Mouse (Mus musculus) mature B cell (primary cell): ENCODE measurements around the gene Cntnap1.

ENCODE experiments used
- in situ Hi-C: fragments of 300-500 bp; cut with MboI; formaldehyde crosslinking; loops from 2 replicates; pipeline ENCODE4 v1.14.3; 2019

Gene Cntnap1

GRCm38 (mm10) chr11:101185441-101185840 lies 15.1 kb downstream of the Cntnap1 start:
- in situ Hi-C loops = no loop called here

GRCm38 (mm10) chr11:101186526-101187247 lies 16.4 kb downstream of the Cntnap1 start:
- in situ Hi-C loops = no loop called here

DNA sequence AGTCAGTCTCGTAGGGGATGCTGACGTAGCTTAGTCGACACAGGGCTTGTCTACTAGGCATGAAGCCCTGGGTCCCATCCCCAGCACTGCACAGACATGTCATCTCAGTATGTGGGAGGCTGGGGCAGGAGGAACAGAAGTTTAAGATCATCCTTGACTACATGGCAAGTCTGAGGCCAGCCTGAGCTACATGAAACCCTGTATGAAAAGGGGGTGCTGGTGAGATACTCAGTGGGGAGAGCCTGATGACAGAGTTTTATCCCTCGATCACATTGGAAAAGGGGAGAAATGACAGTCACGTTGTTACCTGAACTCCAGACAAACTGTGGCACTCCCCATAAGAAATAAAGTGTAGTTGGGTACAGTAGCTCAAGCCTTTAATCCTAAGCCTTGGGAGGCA lies 17.2 kb downstream of the Cntnap1 start:
- in situ Hi-C loops = no loop called here

- in situ Hi-C loops = no loop called here
Measured at GRCm38 (mm10) chr11:101188166-101188805, 18.0 kb downstream of the Cntnap1 start.

DNA sequence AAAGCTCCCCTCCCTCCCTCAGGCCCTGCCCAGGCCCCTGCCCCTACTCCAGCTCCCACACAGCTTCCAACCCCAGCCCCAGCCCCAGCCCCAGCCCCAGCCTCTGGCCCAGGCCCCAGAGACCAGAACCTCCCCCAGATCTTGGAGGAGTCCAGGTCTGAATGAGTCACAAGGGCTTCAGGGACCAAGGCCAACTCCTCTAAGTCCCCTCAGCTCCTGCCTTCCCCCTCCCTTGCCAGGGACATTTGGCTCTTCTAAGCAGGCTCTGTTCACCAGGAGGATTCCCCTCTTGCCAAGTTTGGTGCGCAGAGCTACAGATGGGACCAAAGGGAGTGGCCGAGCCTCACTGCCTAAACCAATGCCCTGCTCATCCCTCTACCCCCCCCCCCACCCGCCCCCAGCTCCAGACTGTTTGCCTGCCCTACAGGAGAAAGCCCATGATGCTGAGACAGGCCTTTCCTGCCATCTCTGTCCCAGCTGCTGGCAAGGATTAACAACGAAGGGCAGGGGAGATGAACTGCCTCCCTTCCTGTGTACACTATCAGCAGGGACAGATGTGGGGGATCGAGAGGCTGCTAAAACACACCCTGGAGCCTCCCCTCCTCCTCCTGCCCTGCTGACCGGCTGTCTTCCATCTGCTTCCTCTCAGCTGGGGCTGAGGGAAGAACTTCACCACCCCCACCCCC lies 19.3 kb downstream of the Cntnap1 start:
- in situ Hi-C loops = no loop called here

DNA sequence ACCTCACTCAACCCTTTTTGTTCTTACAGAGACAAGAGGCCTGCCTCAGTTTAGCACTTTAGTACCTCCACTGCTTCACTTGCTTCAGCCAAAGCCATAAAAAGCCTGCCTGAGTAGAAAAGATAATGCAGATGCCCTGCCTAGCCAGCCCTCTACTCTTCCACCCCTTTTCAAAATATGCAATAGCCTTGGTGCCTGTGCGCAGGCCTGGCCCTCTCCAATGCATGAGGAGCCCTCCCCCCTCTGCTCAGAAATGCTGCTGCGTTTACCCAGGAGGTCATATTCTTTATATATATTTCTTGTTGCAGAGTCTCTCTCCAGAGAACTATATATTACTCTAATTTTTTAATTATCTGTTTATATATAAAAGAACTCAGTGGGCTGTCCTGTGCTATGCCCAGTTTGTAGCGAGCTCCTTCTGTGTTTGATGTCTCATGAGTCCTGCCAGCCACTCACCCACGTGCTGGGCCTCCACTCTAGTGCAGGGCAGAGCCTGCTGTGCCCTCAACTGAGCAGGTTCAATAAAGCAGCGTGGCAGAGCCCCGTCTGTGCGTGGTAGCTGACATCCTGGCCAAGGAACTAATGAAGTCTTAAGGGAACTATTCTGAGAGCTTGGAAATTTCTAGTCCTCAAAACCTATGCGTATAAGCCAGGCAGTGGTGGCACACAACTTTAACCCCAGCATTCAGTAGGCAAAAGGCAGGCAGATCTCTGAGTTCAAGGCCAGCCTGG lies 20.0 kb downstream of the Cntnap1 start:
- in situ Hi-C loops = no loop called here

GRCm38 (mm10) chr11:101190913-101191907 lies 20.9 kb downstream of the Cntnap1 start:
- in situ Hi-C loops = no loop called here

DNA sequence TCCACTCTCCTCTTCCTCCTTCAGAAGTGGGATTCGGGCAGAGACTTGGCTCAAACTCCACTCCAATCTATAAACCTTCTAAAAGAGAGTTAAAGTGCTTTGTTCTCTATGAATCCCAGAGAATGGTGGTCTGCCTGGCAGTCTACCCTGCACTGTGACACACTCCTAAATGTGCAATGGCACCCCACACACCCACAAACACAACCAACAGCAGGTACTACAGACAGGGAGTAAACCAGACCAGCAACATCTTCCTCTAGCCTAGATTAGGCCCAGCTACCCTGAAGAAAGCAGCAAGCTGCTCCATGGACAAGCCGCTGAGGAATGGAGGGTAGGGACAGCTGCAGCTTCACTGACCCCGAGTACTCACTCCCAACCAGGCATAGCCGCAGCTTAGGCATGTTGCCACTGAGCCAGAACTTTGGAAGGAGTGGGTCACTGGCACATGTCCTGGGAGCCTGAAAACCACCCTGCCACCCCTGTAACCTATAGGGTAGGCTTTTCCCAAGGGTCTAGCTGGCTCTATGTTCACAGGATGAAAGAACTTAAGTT lies 21.7 kb downstream of the Cntnap1 start:
- in situ Hi-C loops = no loop called here

GRCm38 (mm10) chr11:101192646-101193045 lies 22.3 kb downstream of the Cntnap1 start:
- in situ Hi-C loops = no loop called here

- in situ Hi-C loops = no loop called here
Measured at GRCm38 (mm10) chr11:101193076-101193475, 22.8 kb downstream of the Cntnap1 start.

DNA sequence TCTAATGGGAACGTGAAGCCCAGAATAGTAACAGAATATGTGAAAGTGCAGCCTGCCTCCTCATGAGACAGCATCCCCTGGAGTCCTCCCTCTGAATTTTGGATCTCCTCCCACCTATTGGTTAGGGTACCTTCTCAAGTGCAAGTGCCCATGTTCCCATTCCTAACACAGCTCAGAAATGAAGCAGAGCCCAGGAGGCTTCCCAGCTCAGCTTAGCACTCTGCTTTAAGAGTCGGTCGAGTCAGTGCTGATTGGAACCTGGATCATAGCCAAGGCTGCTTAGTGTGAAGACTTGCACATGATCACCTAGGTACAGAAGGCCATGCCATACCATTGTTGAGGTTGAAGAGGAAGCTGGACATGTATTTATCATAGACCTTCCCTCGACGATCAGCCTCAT lies 23.8 kb downstream of the Cntnap1 start:
- in situ Hi-C loops = no loop called here

DNA sequence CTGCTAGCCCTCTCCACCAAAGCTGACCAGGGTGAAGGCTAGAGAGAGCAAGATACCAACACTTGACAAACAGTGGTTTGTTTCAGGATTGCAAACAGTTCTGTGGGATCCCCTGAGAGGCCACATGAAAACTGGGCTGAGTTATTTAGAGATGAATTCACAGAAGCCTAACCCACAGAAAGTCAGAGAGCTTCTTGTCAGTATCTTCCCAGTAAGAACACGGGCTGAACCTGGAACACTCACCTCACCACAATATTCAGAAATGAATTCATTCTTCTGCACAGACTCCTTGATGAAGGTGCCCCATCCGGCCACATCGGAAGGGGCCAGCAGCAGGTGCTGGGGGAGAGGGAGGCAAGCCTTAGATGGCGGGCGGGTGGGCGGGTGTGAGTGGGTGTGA lies 24.3 kb downstream of the Cntnap1 start:
- in situ Hi-C loops = no loop called here

DNA sequence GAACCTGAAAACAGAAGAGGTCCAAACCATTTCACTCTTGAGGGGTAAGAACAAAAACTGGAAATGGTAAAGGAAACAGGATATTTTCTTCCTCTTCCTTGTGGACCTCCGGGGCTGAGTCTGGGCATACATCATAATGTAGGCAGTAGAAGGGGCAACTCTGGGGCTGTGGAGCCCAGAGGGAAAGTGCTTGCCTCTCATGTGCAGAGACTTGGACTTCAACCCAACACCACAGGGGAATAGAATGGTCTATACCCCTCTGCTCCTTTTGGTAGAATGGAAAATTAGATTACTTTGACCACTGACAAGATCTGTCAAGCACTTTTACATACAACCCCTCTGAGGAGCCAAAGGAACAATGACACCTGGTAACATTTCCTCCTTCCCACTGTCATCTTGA lies 24.8 kb downstream of the Cntnap1 start:
- in situ Hi-C loops = no loop called here

DNA sequence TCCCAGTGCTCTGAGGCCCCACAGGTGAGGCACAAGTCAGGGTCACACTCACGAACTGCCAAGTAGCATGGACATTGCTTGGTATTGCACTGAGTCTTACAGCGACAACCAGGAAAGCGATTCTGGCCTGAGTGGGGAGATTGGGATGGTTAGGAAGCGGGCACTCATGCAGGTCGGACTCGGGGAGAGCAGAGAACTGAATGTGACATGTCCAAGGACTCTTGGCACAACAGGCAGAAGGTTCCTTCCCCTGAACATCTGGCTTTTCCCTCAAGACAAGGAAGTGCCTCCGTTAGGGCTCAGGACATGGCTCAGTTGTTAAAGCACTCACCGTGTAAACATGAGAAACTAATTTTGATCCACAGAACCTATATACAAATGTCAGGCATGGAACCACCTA lies 25.2 kb downstream of the Cntnap1 start:
- in situ Hi-C loops = no loop called here

DNA sequence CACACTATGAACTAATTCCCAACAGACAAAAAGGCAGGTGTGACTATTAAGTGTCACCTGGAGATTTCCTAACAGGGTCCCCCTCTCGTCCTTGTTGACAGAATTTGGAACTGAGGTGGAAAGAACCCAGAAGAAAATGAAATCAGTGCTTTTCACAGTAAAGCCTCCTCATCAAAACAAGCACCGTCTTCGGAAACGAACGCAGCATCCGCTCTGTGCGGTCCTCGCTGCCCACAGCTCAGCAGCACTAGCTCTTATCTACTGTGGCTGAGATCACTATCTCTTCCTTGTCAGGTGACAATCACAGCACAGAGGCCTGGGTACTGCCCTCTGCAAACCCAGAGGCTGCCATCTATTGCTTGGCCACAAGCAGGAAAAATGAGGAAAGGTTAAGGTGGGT lies 25.9 kb downstream of the Cntnap1 start:
- in situ Hi-C loops = no loop called here

GRCm38 (mm10) chr11:101199555-101199954 lies 29.2 kb downstream of the Cntnap1 start:
- in situ Hi-C loops = no loop called here

DNA sequence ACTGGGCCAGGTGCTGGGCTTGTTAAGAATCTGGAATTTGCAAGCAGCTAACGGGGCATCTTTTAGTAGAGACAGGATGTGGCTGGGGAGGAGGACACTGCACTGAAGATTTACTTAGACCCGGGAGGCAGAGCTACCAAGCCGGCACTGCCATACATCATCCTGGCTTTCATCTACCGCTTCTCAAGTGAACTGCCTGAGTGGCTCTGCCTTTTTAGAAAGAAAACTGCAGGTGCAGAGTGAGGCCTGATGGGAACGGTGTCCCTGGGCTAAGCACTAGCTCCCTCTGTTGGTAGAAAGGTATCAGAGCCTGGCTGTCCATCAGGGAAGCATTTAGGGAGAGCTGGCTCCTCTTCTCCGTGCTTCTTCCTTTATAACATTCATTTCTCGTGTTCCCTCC lies 30.7 kb downstream of the Cntnap1 start:
- in situ Hi-C loops = no loop called here

DNA sequence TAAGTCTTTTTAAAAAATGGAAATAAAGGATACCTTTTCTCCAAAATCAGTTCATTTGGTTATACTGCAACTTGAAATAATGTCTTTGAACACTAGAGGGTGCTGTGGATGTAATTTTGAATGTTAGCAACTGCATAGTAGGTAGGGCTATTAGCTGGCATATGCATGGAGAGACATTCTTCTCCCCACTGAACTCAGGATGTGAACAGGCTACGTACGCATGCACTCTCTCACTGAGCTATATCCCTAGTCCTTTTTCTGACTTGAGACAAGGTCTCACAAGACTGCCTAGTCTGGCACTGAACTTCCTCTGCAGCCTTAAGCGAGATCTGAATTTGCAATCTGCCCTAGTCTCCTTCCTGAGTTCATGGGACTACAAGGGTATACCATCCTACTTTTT lies 41.6 kb downstream of the Cntnap1 start:
- in situ Hi-C loops = loop anchor here (5.0 kb wide), 1 partner anchor 35 kb away; the partner anchor contains the start of gene Ramp2

DNA sequence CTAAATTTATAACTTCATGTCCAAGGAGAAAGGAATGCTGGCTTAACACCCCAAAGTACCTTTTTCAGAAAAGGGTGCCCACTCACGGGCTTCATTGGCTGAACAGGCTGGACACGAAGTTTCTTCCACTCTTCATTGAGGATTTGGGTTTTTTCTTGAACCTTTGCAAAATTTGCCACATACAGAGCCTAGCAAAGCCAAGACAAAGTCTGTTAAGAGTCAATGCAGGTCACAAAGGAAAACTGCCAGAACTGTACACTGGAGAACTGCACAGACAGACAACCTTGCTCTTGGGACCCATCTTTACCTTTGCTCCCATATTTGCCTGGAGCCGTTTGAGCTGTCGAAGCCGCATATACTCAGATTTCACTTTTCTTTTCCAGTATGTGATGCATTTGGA lies 46.6 kb downstream of the Cntnap1 start:
- in situ Hi-C loops = no loop called here

GRCm38 (mm10) chr11:101218436-101219055 lies 48.2 kb downstream of the Cntnap1 start:
- in situ Hi-C loops = no loop called here
